Mouse (Mus musculus): ENCODE results near the gene Cdc37. TPM values are rescaled to one million over a fixed set of nuclear protein-coding genes. Genes with fewer than 3 reads are reported as not detected.

The Cdc37 gene
- total RNA-seq, 2 experiments from 2014 or later, result 136 to 139 TPM

GRCm38 (mm10) chr9:21168161-21169123 is 18.7 kb upstream of the Cdc37 start:
- DNase-seq (ENCODE audit: low spot score in 2 of 2), result peak; percentile 79 to 80

GRCm38 (mm10) chr9:21167140-21168097 is 17.6 kb upstream of the Cdc37 start:
- no peak for DNase-seq (ENCODE audit: low spot score in 2 of 2)

- DNase-seq (ENCODE audit: low spot score in 2 of 2), result peak in 1 of 2 experiments; percentile 24
Measured at GRCm38 (mm10) chr9:21166516-21166915, 16.7 kb upstream of the Cdc37 start.

- peak; percentile 73 to 77 for DNase-seq (ENCODE audit: low spot score in 2 of 2)
Measured at GRCm38 (mm10) chr9:21165952-21166451, 16.2 kb upstream of the Cdc37 start.

DNA sequence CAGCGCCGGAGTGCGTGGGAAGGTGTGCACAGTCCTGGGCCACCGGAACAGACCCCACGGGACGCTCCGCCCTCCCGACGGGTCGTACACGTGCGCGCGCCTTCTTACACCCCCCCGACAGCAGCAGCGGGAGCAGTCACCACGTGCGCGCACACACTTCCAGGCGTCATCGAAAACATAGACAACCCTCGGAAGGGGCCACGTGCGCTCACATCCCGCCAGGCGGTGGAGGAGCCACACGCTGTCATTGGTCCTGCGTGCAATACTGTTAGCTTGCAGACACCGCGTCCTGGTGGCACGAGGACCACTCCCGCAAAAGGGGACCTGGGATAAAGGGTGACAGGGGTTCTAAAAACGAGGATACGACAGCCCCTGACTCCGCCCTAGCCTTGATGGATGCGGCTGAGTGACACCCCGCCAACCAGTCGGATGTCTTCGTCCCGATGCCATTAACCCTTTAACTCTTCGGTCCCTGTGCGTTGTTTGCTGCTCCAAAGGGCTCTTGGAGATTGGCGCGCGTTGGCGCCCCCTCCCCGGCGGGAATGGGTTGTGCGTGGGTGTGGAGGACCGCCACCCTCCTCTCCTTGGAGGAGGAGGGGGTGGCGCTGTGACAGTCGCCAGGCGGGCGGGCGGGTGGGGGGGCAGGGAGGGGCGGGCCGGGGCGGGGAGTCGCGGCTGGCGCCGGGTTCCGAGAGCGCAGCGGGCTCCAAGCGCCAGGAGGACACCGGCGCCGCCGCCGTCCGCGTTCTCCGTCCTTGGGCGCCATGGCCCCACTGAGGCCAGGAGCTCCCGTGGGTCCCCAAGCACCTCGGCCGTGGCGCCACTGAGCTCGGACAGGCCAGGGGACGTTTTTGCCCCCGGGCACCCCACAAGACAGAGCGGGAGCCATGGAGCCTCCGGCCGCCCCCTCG is 15.5 kb upstream of the Cdc37 start, which contains the start of gene Pde4a:
TSS of gene Pde4a (plus strand) at position 674 of the 911 bp plus-strand sequence.
- DNase-seq (ENCODE audit: low spot score in 2 of 2), result peak; percentile 73 to 79

DNA sequence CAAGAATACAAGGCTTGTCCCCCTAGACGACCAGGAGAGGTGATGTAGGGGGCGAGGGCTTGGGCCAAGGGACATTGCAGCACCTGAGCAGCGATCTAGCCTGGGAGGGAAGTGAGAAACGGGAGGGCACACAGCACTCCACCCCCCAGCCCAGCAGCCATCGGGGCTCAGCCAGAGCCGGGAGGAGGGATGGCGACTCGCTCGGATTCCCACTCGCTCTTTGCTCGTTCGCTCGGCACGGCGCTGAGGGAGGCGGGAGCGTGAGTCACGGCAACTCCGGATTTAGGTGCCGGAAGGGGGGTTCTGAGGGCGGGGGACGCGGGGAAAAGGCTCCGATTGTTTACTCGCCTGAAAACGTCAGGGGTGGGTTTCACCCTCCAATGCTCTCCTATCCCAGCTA is 14.3 kb upstream of the Cdc37 start:
- DNase-seq (ENCODE audit: low spot score in 2 of 2), result peak; percentile 53 to 61

GRCm38 (mm10) chr9:21163086-21164050 is 13.6 kb upstream of the Cdc37 start:
- no peak for DNase-seq (ENCODE audit: low spot score in 2 of 2)

DNA sequence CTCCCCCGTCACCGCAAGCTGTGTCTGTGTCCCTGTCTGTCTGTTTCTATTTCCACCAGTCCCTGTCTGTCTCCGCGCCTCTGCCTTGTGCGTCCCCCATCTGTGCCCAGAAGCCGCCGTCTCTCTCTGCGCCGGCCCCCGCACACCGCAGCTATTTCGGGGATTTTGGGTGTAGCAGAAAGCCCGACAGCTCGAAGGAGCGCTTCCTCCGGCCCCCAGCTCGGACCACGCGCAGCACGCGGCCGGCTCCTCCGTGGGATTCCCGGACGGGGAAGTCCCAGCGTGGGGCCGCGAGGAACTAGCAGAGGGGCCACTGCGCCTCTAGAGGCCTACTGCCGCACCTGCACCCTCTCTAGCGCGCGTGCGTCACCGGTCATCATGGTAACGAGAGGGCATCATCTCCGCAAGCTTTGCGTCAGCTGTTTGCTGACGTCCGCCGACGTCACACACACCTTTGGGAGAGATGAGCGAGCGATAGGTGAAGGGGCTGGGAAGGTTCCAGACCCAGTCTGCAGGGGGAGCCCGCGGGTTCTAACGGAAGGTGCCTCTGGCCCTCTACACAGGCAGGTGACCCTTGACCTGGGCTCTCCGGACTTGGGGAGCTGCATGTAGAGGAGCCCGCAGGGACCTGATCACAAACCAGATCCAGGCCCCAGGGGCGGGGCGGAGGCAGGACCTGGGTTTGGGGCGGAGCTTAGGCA is 11.6 kb upstream of the Cdc37 start:
- DNase-seq (ENCODE audit: low spot score in 2 of 2), result peak; percentile 95 to 96

DNA sequence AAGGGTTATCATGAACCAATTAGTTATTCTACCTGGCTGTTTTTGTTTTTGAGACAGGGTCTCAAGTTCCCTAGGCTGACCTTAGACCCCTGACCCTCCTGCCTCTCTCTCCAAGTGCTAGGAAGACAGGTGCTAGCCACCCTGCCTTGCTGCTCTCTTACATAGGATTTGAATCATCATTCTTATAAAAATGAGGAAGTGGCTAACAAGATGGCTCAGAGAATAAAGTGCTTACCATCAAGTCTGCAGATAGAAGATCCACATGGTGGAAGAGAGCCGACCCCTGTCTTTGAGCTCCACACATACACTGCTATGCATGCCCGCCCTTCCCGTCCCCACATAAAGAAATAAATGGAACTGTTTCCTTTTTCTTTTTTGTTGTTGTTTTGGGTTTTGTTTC is 5.0 kb upstream of the Cdc37 start:
- no peak for DNase-seq (ENCODE audit: low spot score in 2 of 2)

GRCm38 (mm10) chr9:21153833-21154232 is 4.1 kb upstream of the Cdc37 start:
- DNase-seq (ENCODE audit: low spot score in 2 of 2), result no peak

- no peak for DNase-seq (ENCODE audit: low spot score in 2 of 2)
Measured at GRCm38 (mm10) chr9:21153331-21153730, 3.5 kb upstream of the Cdc37 start.

GRCm38 (mm10) chr9:21152715-21153114 is 2.9 kb upstream of the Cdc37 start:
- peak; percentile 66 to 76 for DNase-seq (ENCODE audit: low spot score in 2 of 2)

DNA sequence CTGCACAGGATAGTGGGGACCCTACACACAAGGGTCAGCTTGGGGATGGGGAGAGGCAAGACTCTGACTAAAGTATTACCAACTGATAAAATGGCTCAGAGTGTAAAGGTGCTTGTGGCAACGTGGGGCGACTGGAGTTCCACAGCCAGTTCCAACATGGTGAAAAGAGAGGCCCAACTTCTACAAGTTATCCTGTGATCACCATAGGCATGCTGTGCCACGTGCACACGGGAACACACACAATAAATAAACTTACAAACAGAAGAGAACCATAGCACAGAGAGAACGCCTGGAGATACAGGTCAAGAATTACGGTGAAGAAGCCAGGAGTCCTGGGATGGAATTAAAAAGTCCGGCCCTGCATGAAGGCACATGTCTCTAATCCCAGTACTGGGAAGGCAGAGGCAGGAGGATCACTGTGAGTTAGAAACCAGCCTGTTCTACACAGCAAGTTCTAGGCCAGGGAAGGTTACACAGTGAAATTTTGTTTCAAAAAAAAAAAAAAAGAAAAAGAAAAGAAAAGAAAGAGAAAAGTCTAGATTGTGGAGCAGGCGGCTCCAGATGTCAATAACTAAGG is 617 bp downstream of the Cdc37 start:
- no peak for DNase-seq (ENCODE audit: low spot score in 2 of 2)

GRCm38 (mm10) chr9:21148427-21148826 is 1.4 kb downstream of the Cdc37 start:
- no peak for DNase-seq (ENCODE audit: low spot score in 2 of 2)

- DNase-seq (ENCODE audit: low spot score in 2 of 2), result no peak
Measured at GRCm38 (mm10) chr9:21146722-21147121, 3.1 kb downstream of the Cdc37 start.

- DNase-seq (ENCODE audit: low spot score in 2 of 2), result no peak
Measured at GRCm38 (mm10) chr9:21145431-21145830, 4.4 kb downstream of the Cdc37 start.

DNA sequence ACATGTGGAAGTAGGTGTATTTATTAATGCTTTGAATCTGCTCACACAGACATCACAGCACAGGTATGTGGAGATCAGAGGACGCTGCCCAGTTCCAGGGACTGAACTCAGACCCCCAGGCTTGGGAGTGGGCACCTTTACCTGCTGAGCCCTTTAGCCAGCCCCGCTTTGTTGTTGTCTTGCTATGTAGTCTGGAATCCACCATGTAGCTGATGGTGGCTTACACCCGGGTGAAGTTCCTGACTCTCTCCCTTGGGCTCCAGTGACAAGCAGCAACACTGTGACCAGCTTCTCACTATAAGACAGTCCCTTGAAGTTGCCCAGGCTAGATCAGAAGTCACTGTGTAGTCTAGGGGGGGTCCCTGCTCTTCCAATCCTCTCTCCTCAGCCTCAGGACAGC is 5.4 kb downstream of the Cdc37 start:
- no peak for DNase-seq (ENCODE audit: low spot score in 2 of 2)

DNA sequence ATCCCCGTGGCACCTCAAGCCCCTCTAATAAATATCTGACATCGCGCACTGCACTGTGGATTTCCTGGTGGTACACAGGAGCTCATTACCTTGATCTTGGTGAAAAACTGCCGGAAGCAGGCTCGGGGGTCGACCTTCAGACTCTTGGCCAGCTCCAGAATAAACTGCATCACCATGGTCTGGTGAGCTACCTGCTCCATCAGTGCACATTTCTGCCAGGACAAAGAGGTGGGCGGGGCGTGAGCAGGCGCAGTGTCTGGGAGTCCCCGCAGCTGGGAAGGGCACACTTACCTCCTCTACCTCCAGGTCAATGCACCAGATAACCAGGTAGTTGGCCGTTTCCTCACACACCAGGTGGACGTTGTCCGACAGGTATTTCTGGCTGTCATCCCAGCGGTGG is 7.9 kb downstream of the Cdc37 start:
- no peak for DNase-seq (ENCODE audit: low spot score in 2 of 2)
